Mouse (Mus musculus) kidney, postnatal 14 days (tissue): ENCODE data around the gene Trank1.

Source experiments
- DNase-seq: peaks from one replicate; pipeline ENCODE4 v3.0.0; 2022; ENCODE audit warnings: mixed read lengths

Gene Trank1

GRCm38 (mm10) chr9:111311031-111311842, at the start of gene Trank1:
TSS of gene Trank1 (plus strand) at chr9:111311739.
- DNase-seq, result peak; percentile 25

GRCm38 (mm10) chr9:111267998-111268397, 43.5 kb upstream of the Trank1 start:
- DNase-seq, result no peak

DNA sequence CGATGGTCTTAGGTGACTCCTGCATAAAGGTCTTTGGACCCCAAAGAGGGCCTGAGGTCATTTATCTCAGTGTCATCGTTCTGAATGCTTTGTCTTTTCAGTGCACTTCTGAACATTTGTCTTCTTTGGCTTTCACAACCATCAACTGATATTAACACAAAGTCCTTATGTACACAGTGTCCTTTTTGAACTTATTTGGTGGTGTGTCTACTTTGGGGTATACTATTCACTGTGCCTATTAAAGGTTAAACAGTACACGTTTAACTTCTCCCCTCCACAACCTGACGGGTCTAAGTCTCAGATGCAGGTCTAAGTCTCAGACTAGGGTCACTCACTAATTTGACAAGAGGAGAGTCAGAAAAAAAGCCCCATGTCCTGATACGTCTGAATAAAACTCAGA, 40.9 kb upstream of the Trank1 start:
- DNase-seq, result no peak

DNA sequence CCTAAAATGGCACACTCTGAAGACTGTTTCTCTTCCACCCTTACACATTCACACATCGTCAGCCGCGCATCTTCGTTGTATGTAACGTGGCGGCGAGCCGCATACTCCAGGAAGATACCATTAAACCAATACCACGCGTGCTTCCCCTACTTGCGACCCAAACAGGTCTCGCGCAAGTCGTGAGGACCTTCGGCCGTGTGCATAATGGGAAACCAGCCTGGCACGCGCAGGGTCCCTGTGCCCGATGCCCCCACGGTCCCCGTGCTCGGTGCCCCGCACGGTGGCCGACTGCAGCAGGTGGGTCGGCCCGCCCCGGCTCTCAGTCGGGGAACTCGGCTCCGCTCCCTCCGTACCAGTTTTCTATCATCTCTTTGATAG, 40.5 kb upstream of the Trank1 start:
- no peak for DNase-seq

GRCm38 (mm10) chr9:111271434-111272160, 39.9 kb upstream of the Trank1 start, which contains the start of the genes Mlh1 and Epm2aip1:
TSS of gene Mlh1 (minus strand) at chr9:111271791.
TSS of gene Epm2aip1 (plus strand) at chr9:111271929.
- peak; percentile 100 for DNase-seq

DNA sequence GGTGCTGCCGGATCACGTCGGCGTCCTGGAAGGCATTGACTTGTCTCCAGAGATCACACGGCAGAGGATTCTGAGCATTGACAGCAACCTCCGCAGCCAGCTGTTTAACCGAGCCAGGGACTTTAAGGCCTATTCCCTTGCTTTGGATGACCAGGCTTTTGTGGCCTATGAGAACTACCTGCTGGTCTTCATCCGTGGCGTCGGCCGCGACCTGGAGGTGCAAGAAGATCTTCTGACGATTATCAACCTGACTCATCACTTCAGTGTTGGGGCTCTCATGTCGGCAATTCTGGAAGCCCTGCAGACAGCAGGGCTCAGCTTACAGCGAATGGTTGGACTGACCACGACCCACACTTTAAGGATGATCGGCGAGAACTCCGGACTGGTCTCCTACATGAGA, 39.2 kb upstream of the Trank1 start:
- DNase-seq, result no peak

DNA sequence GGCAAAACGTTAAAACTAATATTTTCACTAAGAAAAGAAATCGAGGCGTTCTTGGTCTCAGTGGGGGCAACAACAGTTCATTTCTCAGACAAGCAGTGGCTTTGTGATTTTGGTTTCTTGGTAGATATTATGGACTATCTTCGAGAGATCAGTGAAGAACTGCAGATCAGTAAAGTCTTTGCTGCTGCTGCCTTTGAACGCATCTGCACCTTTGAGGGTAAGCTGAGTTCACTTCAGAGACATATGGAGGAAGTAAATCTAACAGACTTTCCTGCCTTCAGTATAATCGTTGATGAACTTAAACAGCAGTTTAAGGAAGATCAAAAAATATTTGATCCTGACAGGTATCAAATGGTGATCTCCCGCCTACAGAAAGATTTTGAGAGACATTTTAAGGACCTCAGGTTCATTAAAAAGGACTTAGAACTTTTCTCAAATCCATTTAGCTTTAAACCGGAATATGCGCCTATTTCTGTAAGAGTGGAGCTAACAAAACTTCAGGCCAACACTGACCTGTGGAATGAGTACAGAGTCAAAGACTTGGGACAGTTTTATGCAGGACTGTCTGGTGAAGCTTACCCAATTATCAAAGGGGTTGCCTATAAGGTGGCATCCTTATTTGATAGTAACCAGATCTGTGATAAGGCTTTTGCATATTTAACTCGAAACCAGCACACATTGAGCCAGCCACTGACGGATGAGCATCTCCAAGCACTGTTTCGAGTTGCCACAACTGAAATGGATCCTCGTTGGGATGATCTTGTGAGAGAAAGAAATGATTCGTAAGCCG, 38.3 kb upstream of the Trank1 start:
- DNase-seq, result no peak

DNA sequence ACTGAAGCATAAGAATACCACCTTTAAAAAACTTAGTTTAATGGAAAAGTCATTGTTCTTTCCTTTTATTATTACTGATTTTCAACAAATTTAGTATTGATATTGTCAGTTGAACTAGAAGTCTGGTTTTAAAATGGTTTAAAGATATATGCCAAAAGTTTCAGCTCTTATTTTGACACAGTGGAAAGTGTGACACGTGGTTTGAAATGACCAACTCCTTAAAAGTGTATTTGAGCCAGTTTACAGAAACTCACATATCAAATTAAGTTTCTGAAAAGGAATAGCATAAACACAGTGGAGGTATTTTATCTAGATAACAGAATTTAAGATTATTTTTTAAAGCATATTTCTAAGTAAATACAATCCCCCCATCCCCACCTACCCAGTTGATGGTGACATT, 37.6 kb upstream of the Trank1 start:
- DNase-seq, result no peak

GRCm38 (mm10) chr9:111275156-111275555, 36.4 kb upstream of the Trank1 start:
- DNase-seq, result peak; percentile 17

- DNase-seq, result no peak
Observed at GRCm38 (mm10) chr9:111285061-111285460, 26.5 kb upstream of the Trank1 start.

DNA sequence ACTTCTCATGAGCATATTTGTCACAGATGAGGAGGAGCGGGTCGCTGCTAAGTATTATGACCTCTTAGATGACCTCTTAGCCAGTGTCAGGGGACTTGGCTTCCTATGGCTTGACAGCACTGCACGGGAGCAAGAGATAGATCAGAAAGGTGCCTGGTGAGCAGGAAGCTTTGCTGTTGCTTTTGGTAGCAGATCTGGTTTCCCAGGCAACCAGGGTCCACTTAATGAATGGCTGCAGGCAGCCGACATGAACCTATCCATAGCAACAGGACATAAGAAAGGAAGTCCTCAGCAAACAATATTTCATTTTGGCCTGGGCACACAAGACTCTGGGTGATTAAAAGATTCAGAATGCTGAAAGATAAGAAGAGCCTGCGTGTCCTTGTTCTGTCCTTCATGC, 25.9 kb upstream of the Trank1 start:
- no peak for DNase-seq

- no peak for DNase-seq
Observed at GRCm38 (mm10) chr9:111286468-111286867, 25.1 kb upstream of the Trank1 start.

DNA sequence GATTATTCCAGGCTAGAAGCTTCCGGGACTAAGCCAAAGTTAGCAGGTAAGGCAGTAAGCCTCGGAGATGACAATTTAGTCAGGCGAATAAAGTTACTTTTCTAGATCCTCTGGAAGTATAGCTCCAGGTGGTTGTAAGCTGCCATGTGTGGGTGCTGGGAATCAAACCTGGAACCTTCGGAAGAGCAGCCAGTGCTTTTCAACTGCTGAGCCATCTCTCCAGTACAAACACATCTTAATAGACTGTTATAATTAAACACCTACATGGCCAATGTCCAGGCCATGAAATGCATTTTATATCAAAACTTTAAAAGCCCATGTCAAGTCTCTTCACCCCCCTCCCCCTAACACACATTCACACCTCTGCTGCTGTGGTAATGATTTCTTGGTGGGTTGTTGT, 23.6 kb upstream of the Trank1 start:
- DNase-seq, result no peak

- DNase-seq, result peak; percentile 45
Observed at GRCm38 (mm10) chr9:111289294-111289831, 22.2 kb upstream of the Trank1 start.

DNA sequence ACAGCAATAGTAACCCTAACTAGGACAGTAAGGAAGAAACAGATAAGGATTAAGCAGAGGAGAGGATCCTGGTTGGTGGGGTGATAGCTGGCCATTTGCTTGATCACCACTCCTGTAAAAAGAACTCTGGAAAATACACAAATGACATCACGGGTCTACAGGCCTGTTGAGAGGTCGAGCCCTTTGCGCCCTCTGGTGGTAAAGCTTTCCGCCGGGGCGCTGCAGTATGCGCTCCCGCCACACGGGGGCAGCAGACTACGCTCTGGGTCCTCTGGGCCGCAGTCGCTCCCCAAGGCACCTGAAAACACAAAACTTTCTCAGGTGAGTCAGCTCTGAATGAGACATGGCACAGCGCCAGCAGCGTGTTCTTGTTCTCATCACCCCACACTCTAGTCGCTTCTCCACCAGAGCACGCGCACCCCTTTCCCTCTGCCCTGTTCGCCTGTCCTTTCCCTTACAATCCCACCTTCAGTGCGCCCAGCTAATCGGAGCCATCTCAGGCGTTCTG, 21.7 kb upstream of the Trank1 start:
- peak; percentile 93 for DNase-seq

DNA sequence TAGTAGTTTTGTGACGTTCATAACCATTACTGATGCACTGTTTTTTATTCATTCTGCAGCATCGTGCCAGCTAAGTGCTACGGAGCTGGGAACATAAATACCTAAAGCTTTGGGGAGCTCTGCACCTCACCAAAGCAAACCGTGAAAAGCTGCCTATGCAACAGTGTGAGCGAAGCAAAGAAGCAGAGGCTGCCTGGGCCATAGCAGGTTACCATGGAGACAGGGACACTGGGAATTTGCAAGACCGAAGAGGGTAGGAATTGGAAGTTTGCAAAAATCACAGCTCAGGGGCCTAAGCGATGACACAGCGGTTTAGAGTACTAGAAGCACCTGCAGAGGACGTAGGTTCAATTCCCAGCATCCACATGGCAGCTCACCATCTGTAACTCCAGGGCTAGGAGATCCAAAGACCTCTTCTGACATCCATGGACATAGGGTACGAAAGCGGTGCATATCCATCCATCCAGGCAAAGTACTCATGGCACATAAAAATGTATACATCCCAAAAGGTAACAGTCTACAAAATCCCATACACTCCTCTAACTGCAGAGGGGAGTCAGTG, 20.9 kb upstream of the Trank1 start:
- no peak for DNase-seq

- DNase-seq, result no peak
Observed at GRCm38 (mm10) chr9:111293234-111293633, 18.3 kb upstream of the Trank1 start.

GRCm38 (mm10) chr9:111294911-111295310, 16.6 kb upstream of the Trank1 start:
- no peak for DNase-seq

DNA sequence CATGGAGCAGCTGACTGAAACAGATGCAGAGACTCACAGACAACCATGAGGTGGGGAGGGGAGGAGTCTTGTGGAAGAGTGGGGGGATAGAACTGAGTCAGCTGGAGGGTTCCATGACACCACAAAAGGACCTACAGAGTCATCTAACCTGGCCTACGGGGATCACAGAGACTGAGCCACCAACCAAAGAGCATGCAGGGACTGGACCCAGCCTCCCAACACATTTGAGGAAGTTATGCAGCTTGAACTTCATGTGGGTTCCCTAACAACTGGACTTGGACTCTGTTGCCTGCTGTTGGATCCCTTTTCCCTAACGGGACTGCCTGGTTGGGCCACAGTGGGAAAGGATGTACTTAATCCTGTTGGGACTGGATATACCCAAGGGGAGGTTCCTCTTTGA, 16.2 kb upstream of the Trank1 start:
- no peak for DNase-seq

GRCm38 (mm10) chr9:111296433-111296832, 15.1 kb upstream of the Trank1 start:
- no peak for DNase-seq

DNA sequence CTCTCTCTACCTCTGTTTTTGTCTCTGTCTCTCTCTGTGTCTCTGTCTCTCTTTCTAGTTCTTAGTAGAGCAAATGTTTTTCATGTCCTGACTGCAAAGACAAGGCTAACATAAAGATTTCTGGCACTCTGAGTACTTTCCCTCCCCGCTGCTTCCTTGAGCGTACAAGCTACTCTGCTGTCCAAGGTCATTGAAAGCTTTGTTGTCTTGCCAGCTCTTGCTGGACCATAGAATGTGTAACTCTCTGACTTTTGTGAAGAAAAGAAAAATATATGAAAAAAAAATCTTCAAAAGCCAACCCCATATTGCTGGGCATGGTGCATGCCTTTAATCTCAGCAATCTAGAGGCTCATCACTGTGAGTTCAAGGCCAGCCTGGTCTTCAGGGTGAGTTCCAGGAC, 12.9 kb upstream of the Trank1 start:
- no peak for DNase-seq

DNA sequence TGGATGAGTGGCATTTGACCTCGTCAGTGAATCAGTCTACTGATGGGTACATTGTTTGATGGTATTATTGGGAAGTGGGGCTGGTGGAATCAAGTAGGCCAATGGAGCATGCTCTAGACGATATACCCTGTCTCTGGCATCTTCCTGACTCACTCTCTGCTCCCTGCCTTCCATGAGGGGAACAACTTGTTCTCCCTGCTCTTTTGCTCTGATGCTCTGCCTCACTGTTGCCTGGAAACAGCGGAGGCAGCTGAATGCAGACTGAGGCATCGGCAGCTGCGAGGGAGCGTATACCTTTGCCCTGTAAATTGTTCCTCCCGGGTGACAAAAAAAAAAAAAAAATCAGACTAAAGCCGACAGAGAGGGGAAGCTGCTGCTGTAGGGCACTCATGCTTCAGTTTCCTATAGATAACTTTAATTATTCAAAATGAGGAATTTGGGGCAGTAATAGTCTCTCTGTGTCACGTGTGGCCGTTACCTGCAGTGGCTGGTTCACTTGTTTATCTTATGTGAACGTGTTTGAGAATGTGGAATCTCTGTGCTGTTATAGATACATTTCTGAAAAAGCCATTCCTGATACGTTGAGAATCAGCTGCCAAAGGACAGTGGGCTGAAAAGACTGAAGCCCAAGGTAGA, 9.2 kb upstream of the Trank1 start:
- no peak for DNase-seq
